Mouse (Mus musculus): Measurements from ENCODE around the gene Pex11b. TPM values are rescaled to one million over a fixed set of nuclear protein-coding genes. Genes with fewer than 3 reads are reported as not detected.

Gene Pex11b
- total RNA-seq (2023) = 9.8 and 10.4 TPM in 2 replicates

DNA sequence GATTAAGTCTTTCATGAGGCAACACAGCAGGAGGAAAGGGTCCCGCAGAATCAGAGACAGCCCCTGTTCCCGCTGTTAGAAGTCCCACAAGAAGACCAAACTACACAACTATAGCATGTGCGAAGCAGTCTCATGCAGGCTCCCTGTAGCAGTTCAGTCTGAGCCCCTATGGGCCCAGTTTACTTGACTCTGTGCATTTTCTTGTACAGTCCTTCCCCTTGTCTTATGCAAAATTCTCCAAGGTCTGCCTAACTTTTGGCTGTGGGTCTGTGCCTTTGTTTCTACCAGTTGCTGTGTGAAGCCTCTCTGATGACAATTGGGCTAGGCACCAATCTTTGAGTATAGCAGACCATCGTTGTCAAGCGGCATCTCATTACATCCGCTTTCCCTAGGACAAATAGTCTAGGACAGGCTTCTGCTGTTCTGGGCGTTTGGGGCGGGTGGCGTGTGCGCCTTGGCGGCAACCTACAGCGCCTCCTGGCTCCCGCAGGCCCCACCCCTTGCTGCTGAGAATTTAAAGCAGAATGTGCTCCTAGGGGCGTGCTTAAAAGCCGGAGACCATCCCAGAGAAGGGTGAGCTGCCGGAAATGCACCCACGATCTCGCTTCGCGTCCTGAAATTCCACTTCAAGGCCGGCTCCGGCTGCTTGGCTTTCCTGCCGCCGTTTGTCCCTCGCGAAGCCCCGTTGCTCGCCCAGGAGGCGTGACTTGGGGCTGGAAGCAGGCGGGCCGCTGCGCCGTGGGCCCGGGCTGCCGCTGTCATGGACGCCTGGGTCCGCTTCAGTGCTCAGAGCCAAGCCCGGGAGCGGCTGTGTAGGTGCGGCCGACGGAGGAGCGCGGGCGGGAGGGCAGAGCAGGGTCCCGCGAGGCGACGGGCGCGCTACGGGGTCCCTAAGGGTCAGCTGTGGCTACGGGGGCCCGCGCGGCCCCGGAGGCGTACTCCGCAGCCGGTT, at the start of gene Pex11b, which contains the start of gene Gm42957:
Pex11b (plus strand) TSS at position 449 of the 952 bp plus-strand sequence.
Gm42957 (plus strand) TSS at position 547 of the 952 bp plus-strand sequence.

DNA sequence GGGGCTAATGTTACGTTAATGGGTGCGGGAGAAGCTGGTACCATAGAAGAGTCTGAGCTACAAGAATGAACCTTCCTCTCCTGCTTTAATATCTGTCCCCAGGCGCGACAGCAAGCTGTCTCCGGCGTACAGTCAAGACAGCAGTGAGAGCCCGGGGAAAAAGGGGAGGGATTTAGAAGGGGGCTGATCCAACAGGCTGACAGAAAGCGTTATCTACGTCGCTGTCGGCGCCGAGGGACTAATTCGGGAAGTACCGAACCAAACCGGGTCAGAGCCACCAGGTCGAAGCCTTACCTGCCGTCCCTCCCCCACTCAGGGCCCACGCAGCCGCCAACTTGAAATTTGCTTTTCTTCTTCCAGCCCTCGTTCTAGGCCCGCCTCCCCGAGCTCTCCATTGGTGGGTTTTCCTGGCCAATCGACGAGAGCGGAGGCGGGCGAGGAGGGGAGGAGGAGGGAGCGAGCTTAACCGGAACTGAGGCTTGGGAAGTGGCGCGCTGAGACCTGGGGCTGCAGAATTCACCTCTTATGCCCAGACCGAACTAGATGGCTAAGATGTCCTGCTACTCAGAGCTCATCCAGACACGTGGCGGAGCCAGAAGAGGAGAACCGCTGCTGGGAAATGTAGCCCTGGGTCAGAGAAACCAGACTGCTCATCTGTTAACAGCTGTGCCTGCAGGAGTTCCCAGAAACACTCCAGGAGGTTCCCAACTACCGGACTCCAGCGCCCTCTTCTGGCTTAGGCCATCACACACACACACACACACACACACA, 41.2 kb upstream of the Pex11b start, which contains the start of gene Polr3gl:
Polr3gl (minus strand) TSS at position 392 of the 771 bp plus-strand sequence.

DNA sequence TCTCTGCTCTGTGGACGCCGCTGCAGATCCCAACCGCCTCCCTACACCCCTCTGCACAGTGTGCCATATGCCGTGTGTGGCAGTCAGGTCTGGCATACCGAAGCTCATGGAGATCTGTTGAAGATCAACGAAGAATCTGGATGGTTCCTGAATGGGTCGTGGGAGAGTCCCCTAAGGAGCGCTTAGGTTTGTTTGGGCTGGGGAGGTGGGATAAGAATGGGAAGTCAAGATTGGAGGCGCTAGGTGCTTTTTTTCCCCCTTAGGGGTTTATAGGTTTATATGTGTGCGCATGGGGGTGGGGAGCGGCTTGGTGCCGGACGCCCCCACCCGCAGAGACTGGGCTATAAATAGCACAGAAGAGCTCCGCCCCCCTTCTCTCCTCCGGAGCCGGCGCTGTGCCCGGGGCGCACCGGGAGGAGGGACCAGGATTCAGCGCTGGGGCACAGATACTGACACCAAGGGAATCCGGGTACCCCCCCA, 38.9 kb upstream of the Pex11b start, which contains the start of gene Ankrd34a:
Ankrd34a (plus strand) TSS at position 409 of the 480 bp plus-strand sequence.

DNA sequence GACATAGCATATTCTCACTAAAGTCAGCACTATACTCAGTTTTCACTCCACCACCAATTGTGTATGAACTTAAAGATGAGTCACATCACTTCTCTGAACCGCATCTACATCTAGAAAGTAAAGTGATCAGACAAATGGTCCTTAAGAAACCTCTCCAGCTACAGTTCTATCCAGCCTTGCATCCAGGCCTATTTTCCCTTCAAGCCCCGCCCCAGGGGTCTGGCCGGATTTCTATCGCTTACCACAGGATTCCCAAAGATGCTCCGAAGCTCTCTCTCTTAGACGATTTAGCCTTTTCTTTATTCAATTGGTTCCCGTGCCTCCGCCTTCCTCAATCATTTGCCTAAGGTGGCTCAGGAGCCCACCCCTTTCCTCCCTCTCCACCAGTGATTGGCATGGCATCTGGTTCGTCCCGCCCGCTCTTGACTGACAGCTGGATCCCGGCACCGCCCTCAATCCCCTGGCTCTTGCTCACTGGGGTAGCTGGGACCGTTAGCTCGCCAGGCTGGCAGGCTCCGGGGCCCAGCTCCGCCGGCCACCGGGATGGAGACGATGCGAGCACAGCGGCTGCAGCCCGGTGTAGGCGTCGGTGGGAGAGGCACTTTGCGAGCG, 34.4 kb upstream of the Pex11b start, which contains the start of gene Lix1l:
Lix1l (plus strand) TSS at position 511 of the 612 bp plus-strand sequence.

DNA sequence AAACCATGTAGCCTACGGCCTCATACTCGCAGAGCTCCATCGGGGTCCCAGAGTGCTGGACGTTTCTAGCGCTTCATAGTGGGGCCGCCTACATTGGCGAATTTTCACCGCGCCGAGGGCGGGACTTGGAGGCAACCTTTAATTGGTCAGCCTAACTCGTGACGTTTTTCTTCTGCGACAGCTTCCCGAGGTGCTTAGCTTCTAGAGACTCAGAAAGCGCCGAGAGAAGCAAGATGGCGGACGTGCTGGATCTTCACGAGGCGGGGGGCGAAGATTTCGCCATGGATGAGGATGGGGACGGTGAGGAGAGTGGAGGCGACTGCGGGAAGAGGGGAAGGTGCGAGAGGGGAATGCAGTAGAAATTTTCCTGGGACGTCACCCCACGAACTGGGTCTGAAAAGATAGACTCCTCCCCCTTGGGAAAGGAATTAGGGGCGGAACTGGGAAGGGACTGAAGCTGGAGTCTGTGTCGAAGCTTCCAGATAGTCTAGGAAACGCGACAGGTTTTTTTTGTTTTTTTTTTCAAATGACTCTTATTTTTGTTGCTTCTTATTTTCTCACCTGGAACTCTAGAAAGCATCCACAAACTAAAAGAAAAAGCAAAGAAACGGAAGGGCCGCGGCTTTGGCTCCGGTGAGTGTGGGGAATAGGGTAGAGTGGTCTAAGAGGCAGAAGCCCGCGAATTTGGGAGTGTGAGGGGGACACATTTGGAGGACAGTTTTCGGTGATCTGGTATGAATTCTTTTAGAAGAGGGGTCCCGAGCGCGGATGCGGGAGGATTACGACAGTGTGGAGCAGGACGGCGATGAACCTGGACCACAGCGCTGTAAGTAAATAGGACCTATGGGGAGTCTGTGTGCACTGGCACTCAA, 5.2 kb upstream of the Pex11b start, which contains the start of gene Rbm8a:
Rbm8a (plus strand) TSS at position 205 of the 872 bp plus-strand sequence.

DNA sequence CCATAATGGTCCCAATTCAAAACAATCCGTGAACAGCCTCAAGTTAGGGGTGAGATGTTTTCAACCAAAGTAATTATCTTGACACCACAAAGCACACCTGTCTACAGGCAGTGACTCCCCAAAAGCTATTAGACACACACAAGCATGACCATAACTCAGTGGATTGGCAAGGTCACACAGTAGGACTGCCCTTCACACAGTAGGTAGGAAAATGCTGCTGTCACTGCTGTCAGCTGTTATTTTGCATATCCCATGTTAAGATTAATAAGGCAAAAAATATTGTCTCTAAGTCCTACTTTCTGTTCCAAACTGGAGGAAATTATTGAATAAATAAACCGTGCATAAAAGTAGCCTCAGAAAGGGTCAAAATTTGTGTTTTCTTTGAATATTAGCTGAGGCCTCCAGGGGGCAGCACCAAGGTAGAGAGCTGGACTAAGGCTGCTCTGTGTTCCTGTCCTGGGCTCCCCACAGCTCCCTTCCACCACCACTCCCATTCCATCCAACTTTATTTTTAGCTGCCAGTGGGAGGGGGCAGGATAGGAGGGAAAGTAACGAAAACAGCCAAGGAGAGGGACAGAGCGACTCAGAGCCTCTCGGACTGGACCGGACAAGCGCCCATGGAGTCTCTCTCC, 10.0 kb downstream of the Pex11b start, which contains the start of gene Itga10:
Itga10 (plus strand) TSS at position 567 of the 632 bp plus-strand sequence.

DNA sequence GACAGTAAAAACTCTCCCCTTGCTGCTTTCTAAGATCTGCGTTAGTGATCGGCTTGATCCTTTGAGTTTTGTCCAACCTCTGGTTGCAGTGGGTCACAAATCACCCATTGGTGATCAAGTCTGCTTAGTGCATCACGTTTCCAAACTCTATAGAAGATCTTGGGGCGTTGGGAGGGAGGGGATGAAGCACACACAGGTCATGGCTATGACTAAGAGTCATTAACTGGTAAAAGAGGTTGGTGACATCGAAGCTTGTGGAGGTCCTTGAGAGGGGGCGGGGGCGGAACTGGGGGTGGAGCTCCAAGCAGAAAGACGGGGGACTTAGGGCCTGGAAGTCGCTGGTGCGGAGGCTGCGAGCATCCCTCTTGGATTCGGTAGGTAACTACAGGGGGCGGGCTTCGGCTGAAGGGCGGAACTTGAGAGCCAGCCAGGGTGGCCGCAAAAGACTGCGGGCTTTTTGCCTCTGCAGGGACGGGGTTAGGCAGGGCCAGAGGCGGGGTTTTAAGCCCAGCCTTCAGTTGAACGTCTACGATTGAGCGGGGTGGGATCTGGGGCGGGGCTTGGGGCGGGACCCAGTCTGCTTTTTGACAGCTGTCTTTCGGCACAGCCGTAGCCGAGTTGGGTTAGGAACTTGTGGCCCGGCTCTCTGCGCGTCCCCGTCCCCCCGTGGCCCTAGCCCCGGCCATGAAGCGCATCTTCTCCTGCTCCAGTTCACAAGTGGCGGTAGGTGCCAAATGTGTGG, 34.7 kb downstream of the Pex11b start, which contains the start of gene Ankrd35:
Ankrd35 (plus strand) TSS at position 405 of the 742 bp plus-strand sequence.

Other genes with a start within 250 kb of the Pex11b start
- not detected in 2 replicates for gene BC107364, start 183.1 kb upstream of the Pex11b start, total RNA-seq (2023)
- gene Hfe2, start 110.2 kb upstream of the Pex11b start, total RNA-seq (2023) = not detected in 2 replicates
- 874 and 982 TPM in 2 replicates for gene Txnip, start 77.4 kb upstream of the Pex11b start, total RNA-seq (2023)
- gene Gm16253, start 58.4 kb upstream of the Pex11b start, total RNA-seq (2023) = 0.82 TPM in 1 of 2 replicates, not detected in the other
- gene Polr3gl, start 41.2 kb upstream of the Pex11b start, total RNA-seq (2023) = 13.5 and 16.6 TPM in 2 replicates
- not detected in 2 replicates for gene Ankrd34a, start 38.7 kb upstream of the Pex11b start, total RNA-seq (2023)
- 0.41 and 0.68 TPM in 2 replicates for gene Lix1l, start 34.2 kb upstream of the Pex11b start, total RNA-seq (2023)
- gene Rbm8a, start 5.4 kb upstream of the Pex11b start, total RNA-seq (2023) = 52.4 and 66.7 TPM in 2 replicates
- not detected in 2 replicates for gene Gm42957, start 98 bp downstream of the Pex11b start, total RNA-seq (2023)
- 0.47 and 0.84 TPM in 2 replicates for gene Itga10, start 10.2 kb downstream of the Pex11b start, total RNA-seq (2023)
- not detected in 2 replicates for gene Ankrd35, start 34.8 kb downstream of the Pex11b start, total RNA-seq (2023)
- gene Pias3, start 61.0 kb downstream of the Pex11b start, total RNA-seq (2023) = 35.0 and 35.4 TPM in 2 replicates
- gene Nudt17, start 73.2 kb downstream of the Pex11b start, total RNA-seq (2023) = 0.88 and 1.3 TPM in 2 replicates
- 33.7 and 44.1 TPM in 2 replicates for gene Polr3c, start 92.3 kb downstream of the Pex11b start, total RNA-seq (2023)
- gene Rnf115, start 92.3 kb downstream of the Pex11b start, total RNA-seq (2023) = 62.1 and 69.5 TPM in 2 replicates
- not detected in 2 replicates for gene Pdzk1, start 193.9 kb downstream of the Pex11b start, total RNA-seq (2023)
- not detected in 2 replicates for gene Cd160, start 194.0 kb downstream of the Pex11b start, total RNA-seq (2023)